8 mouse cellular contexts compared by ENCODE assay signal in the genomic region with DNA sequence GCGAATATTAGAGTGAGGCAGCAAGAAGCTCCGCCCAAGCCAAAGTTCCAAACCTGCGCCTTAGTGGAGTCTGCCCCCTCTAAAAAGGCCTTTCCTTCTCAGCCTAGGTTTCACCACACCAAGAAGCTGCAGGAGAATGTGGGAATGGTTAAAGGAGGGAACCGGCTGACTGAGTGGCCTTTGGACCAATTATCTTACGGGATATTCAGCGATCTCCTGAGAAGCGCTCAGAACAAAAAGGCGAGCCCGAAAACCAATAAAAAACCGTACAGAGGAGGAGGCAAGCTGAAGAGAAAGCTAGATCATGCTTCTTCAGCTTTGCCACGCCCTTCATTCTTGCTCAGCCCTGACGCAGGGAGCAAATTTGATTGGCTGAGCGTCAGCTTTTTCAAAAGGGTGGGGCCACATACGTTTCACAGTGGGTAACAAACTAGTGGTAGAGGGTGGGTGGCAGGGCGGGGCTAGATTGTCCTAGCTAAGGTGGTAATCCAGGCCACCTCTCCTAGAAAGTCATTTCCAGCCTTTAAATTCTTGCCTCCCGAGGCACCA. TPM values are rescaled to one million over a fixed set of nuclear protein-coding genes. Genes with fewer than 3 reads are reported as not detected.
A peak's percentile ranks its signal among the peaks of the same experiment; 100 is the strongest.
DNase-seq lines count a peak whose midpoint lies in the region; ATAC-seq and TF ChIP-seq lines count a peak whose summit lies in the region.

Cdk16 (plus strand) TSS at position 436 of the 549 bp plus-strand sequence.

- peak within 1 kb of the TSS; percentile 78 for H3K4me3 ChIP-seq in heart, embryonic 12.5 days
- H3K4me3 ChIP-seq in liver, embryonic 14.5 days (ENCODE audit: insufficient read depth in 1 of 2, low read depth in 2 of 2, low read length in 2 of 2): peak within 1 kb of the TSS; percentile 92 to 93
- peak within 1 kb of the TSS; percentile 65 for H3K4me3 ChIP-seq in neural tube, embryonic 11.5 days (ENCODE audit: low read depth, low read length)
- peak within 1 kb of the TSS; percentile 70 for H3K4me3 ChIP-seq in stomach, postnatal 0 days (ENCODE audit: low read depth, low read length)

- WGBS in heart, embryonic 12.5 days: 14% methylated on average over 16 of the region's 16 CpGs
- WGBS in liver, embryonic 14.5 days (ENCODE audit: insufficient replicate concordance): 12% methylated on average over 16 of the region's 16 CpGs
- 14% methylated on average over 16 of the region's 16 CpGs for WGBS in neural tube, embryonic 11.5 days
- 19% methylated on average over 16 of the region's 16 CpGs for WGBS in stomach, postnatal 0 days

- TF ChIP-seq CTCF in liver, embryonic 14.5 days (IDR thresholded peaks at IDR 0.05; ENCODE audit: low read depth): no peak
- TF ChIP-seq CTCF in stomach, postnatal 0 days (IDR thresholded peaks at IDR 0.05; ENCODE audit: low read depth): no peak

- peak within 1 kb of the TSS; percentile 99 for H3K27ac ChIP-seq in heart, embryonic 12.5 days (ENCODE audit: poor library complexity, severe bottlenecking)
- peak within 1 kb of the TSS; percentile 91 for H3K27ac ChIP-seq in liver, embryonic 14.5 days
- H3K27ac ChIP-seq in neural tube, embryonic 11.5 days (ENCODE audit: low read depth, low read length): peak within 1 kb of the TSS; percentile 89
- H3K27ac ChIP-seq in stomach, postnatal 0 days (replicated peaks): peak within 1 kb of the TSS; percentile 96

- ATAC-seq in erythroid progenitor cell, adult 5-6 weeks (replicated peaks; ENCODE audit: low FRiP score, poor library complexity, severe bottlenecking): peak; percentile 93
- ATAC-seq in heart, embryonic 12.5 days (ENCODE audit: insufficient number of reproducible peaks, low FRiP score): peak; percentile 94
- peak; percentile 92 for ATAC-seq in liver, embryonic 14.5 days (ENCODE audit: insufficient read depth)
- ATAC-seq in neural tube, embryonic 11.5 days (ENCODE audit: insufficient read depth, low FRiP score, low TSS enrichment): peak; percentile 88
- ATAC-seq in stomach, postnatal 0 days (ENCODE audit: low FRiP score, low TSS enrichment): peak; percentile 94

- H3K9me3 ChIP-seq in heart, embryonic 12.5 days (replicated peaks): no peaks in the 10 kb centered on the region
- H3K9me3 ChIP-seq in liver, embryonic 14.5 days (ENCODE audit: control insufficient read depth, low read length): no peaks in the 10 kb centered on the region
- H3K9me3 ChIP-seq in neural tube, embryonic 11.5 days (ENCODE audit: control insufficient read depth, low read length): no peaks in the 10 kb centered on the region
- H3K9me3 ChIP-seq in stomach, postnatal 0 days (ENCODE audit: control insufficient read depth, low read length): no peaks in the 10 kb centered on the region

- H3K36me3 ChIP-seq in heart, embryonic 12.5 days: peaks cover 11% of the 10 kb centered on the region
- peaks cover 6% of the 10 kb centered on the region for H3K36me3 ChIP-seq in liver, embryonic 14.5 days (replicated peaks; ENCODE audit: control insufficient read depth, insufficient read depth, low read depth)
- no peaks in the 10 kb centered on the region; the same call in 1 of the 2 replicates for H3K36me3 ChIP-seq in neural tube, embryonic 11.5 days (ENCODE audit: control insufficient read depth, insufficient read depth, low read length)
- no peaks in the 10 kb centered on the region for H3K36me3 ChIP-seq in stomach, postnatal 0 days (ENCODE audit: control insufficient read depth, insufficient read depth, low read length)

- H3K4me1 ChIP-seq in heart, embryonic 12.5 days (replicated peaks): peaks cover 27% of the 10 kb centered on the region; the same call in 1 of the 2 replicates
- peaks cover 0 to 8% of the 10 kb centered on the region in 2 experiments; a peak in 2 of 4 replicates for H3K4me1 ChIP-seq in liver, embryonic 14.5 days (replicated peaks; ENCODE audit: control insufficient read depth in 2 of 2, insufficient read depth in 2 of 2, low read length in 1 of 2)
- H3K4me1 ChIP-seq in neural tube, embryonic 11.5 days (ENCODE audit: control insufficient read depth, insufficient read depth, low read length): peaks cover 4% of the 10 kb centered on the region; the same call in 1 of the 2 replicates
- no peaks in the 10 kb centered on the region for H3K4me1 ChIP-seq in stomach, postnatal 0 days (replicated peaks; ENCODE audit: control insufficient read depth, insufficient read depth)

- H3K27me3 ChIP-seq in heart, embryonic 12.5 days (replicated peaks): no peaks in the 10 kb centered on the region
- no peaks in the 10 kb centered on the region for H3K27me3 ChIP-seq in liver, embryonic 14.5 days (ENCODE audit: control insufficient read depth, insufficient read depth, low read length)
- no peaks in the 10 kb centered on the region for H3K27me3 ChIP-seq in neural tube, embryonic 11.5 days (ENCODE audit: control insufficient read depth, insufficient read depth, low read length)
- no peaks in the 10 kb centered on the region for H3K27me3 ChIP-seq in stomach, postnatal 0 days (ENCODE audit: control insufficient read depth, insufficient read depth, low read length)

- H3K4me2 ChIP-seq in heart, embryonic 12.5 days: peak within 1 kb of the TSS; percentile 78
- peak within 1 kb of the TSS; percentile 81 for H3K4me2 ChIP-seq in liver, embryonic 14.5 days (ENCODE audit: low read depth)
- peak within 1 kb of the TSS; percentile 57 for H3K4me2 ChIP-seq in neural tube, embryonic 11.5 days (ENCODE audit: low read depth)
- H3K4me2 ChIP-seq in stomach, postnatal 0 days (replicated peaks; ENCODE audit: low read depth): peak within 1 kb of the TSS; percentile 59

- peak within 1 kb of the TSS; percentile 95 for H3K9ac ChIP-seq in heart, embryonic 12.5 days
- H3K9ac ChIP-seq in liver, embryonic 14.5 days (replicated peaks): peak within 1 kb of the TSS; percentile 93
- peak within 1 kb of the TSS; percentile 83 for H3K9ac ChIP-seq in neural tube, embryonic 11.5 days (ENCODE audit: low read length)
- H3K9ac ChIP-seq in stomach, postnatal 0 days (ENCODE audit: low read length): peak within 1 kb of the TSS; percentile 85

- peak; percentile 93 for DNase-seq in CD4-positive, CD25-positive, alpha-beta regulatory T cell, adult 2 months (ENCODE audit: low read depth, low spot score)
- DNase-seq in brain, embryonic 18.5 days (ENCODE audit: low read depth, low spot score): peak; percentile 93
- peak; percentile 90 to 95 for DNase-seq in kidney, postnatal 25 days
- peak; percentile 86 to 88 (median 87) for DNase-seq in liver, embryonic 14.5 days (ENCODE audit: low read depth in 3 of 3, low spot score in 3 of 3)
- peak; percentile 86 for DNase-seq in neural tube, embryonic 11.5 days (ENCODE audit: low spot score)
- DNase-seq in stomach, postnatal 0 days (ENCODE audit: low spot score): peak; percentile 88

- no peak for TF ChIP-seq EP300 in liver, embryonic 14.5 days (IDR thresholded peaks at IDR 0.05; ENCODE audit: low read depth)
- TF ChIP-seq EP300 in stomach, postnatal 0 days (optimal IDR thresholded peaks at IDR 0.05): no peak

RNA-seq across cellular contexts. Expression of gene Cdk16, which starts in this region (rescaled TPM):
- 112 and 120 TPM in 2 replicates for total RNA-seq in erythroid progenitor cell, adult 5-6 weeks (2015; ENCODE audit: low replicate concordance)
- 56.3 and 60.6 TPM in 2 replicates for total RNA-seq in erythroid progenitor cell, adult 5-6 weeks (2017; ENCODE audit: low replicate concordance)
- 140 and 141 TPM in 2 replicates for polyA plus RNA-seq in heart, embryonic 12.5 days (2016; fragmentation: Nextera tagmentation; extraction: Ambion mirVana)
- 45.5 and 47.9 TPM in 2 replicates for polyA plus RNA-seq in liver, embryonic 14.5 days (2012; rRNA removed)
- 18.1 and 22.2 TPM in 2 replicates for polyA plus RNA-seq in liver, embryonic 14.5 days (2014; fragmentation: Nextera tagmentation; extraction: Ambion mirVana)
- polyA plus RNA-seq in neural tube, embryonic 11.5 days (2014; fragmentation: Nextera tagmentation; extraction: Ambion mirVana): 123 and 126 TPM in 2 replicates
- 47.3 and 53.5 TPM in 2 replicates for polyA plus RNA-seq in stomach, postnatal 0 days (2015; fragmentation: Nextera tagmentation; extraction: Ambion mirVana)

Comparison
In these comparisons a context has a peak if more than half of its experiments do, and no peak if none do; other contexts are left out.
1. Peak in every context shown above with its lines: DNase-seq, ATAC-seq, H3K4me3 ChIP-seq and H3K27ac ChIP-seq.